Mouse (Mus musculus) testis, adult 2 months (tissue): Measurements from ENCODE around the gene Magi1.

Experiments used
- CTCF ChIP-seq: fragments of 200-500 bp; IDR thresholded peaks from 2 replicates; pipeline ENCODE4 v1.5.1; 2012; ENCODE audit warnings: low read depth, mild to moderate bottlenecking, inconsistent platforms, low read length, moderate library complexity; ENCODE audit not compliant: control insufficient read depth, insufficient read depth, insufficient replicate concordance
- POLR2A ChIP-seq: fragments of 200-500 bp; IDR thresholded peaks from 2 replicates; pipeline ENCODE4 v1.6.1; 2012; ENCODE audit warnings: low read depth, mild to moderate bottlenecking, inconsistent platforms, low read length, moderate library complexity; ENCODE audit not compliant: control insufficient read depth

GRCm38 (mm10) chr6:93659534-93659933 lies 624.2 kb downstream of the Magi1 start:
- TF ChIP-seq CTCF: no peak
- no peak for TF ChIP-seq POLR2A
